Mouse (Mus musculus): ENCODE results near the gene Gadd45gip1. TPM values are rescaled to one million over a fixed set of nuclear protein-coding genes. Genes with fewer than 3 reads are reported as not detected.

Gadd45gip1 gene
- polyA plus RNA-seq, 1 experiment = 45.5 TPM

DNA sequence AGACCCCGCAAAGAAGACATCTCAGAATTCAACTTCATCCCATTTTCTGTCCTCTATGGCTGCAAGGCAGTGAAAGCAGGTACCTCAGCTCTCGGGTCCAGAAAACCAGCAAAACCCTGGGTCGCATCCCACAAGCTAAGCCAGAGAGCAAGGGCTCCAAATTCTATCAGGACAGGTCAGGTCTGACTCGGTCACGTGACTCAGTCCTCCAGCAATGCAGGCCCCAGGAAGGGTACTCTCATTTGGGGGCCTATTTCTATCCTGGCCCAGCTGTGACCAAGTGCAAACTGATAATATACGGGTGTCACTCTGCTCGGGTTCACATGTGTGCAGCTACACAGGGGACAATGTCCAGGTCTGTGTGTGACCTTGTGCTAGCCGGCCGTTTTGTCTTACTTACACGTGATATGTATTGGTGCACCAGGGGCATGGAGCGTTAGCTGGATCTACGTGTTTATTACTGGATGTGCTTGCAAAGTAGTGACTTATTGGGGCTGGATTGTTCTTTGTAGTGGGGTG lies 38.8 kb upstream of the Gadd45gip1 start:
- Histone ChIP-seq H3K4me3 (replicated peaks; ENCODE audit: insufficient read depth, low read depth, low read length) (no peak overlapping the region), H3K27me3 (ENCODE audit: control insufficient read depth, insufficient read depth, low read length) (no peaks in the 10 kb centered on the region), H3K4me1 (ENCODE audit: control insufficient read depth, insufficient read depth, low read length) (peaks cover 74% of the 10 kb centered on the region), H3K27ac (ENCODE audit: insufficient read depth, low read length) (peak overlapping the region; percentile 93)
- WGBS = 49% methylated on average over 12 of the region's 12 CpGs
- DNase-seq = peak in 1 of 2 experiments; percentile 45
- TF ChIP-seq POLR2A (IDR thresholded peaks at IDR 0.05; ENCODE audit: borderline replicate concordance, insufficient read depth, low read length) = no peak
- no peak for TF ChIP-seq CTCF (IDR thresholded peaks at IDR 0.05; ENCODE audit: borderline replicate concordance, insufficient read depth, low read depth, low read length)

DNA sequence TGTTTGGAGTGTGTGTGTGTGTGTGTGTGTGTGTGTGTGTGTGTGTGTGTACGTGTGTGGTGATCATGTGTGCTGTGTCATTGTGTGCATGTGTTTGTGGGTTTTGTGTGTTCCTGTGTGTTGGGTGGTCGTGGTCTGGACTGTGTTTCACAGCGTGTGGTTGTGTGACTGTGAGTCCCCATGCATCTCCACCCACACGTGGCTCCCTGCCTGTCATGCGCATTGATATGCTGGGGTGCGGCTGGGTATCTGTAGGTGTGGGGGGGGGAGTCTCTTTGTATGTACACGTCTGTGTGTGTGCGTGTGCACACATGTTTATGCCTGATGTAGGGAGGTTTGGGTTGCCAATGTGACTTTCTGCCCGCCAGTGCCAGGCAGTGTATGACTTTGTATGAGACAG lies 38.2 kb upstream of the Gadd45gip1 start:
- 18% methylated on average over 9 of the region's 9 CpGs for WGBS
- DNase-seq = no peak
- Histone ChIP-seq H3K4me3 (replicated peaks; ENCODE audit: insufficient read depth, low read depth, low read length) (peak overlapping the region; percentile 32), H3K27ac (ENCODE audit: insufficient read depth, low read length) (peak overlapping the region; percentile 93), H3K4me1 (ENCODE audit: control insufficient read depth, insufficient read depth, low read length) (peaks cover 72% of the 10 kb centered on the region), H3K27me3 (ENCODE audit: control insufficient read depth, insufficient read depth, low read length) (no peaks in the 10 kb centered on the region)
- TF ChIP-seq POLR2A (IDR thresholded peaks at IDR 0.05; ENCODE audit: borderline replicate concordance, insufficient read depth, low read length) (no peak), CTCF (IDR thresholded peaks at IDR 0.05; ENCODE audit: borderline replicate concordance, insufficient read depth, low read depth, low read length) (no peak)

DNA sequence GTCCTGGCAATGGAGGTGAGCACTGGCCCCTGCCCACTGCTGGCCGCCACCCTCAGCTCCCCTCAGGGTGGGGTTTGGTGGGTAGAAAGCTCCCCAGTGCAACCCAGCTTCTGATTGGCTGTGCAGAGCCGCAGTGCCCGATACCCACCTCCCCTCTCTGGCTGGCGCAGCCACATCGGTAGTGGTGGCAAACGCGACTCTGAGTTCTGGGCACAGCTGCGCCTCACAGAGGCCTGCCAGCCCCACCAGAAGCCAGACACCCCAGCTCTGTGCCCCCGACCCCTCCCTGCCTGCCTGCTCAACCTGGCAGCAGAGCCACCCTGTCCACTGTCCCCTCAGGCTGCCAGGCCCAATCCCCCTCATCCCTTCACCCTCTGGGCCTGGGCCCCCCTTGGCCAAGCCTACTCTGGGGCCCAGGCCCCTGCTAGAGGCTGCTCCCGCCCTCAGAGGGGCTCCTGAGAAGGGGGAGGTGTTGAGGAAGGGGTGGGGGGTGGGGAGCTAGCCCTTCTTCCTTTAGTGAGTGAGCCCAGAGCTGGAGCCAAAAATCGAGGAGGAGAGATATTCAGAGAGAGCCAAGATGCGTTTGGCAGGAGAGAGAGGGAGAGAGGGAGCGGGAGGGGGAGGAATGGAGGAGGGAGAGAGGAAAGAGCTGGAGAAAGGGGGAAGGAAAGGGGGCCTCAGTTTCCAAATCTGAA lies 37.4 kb upstream of the Gadd45gip1 start:
- peak; percentile 69 to 88 for DNase-seq
- 6% methylated on average over 13 of the region's 13 CpGs for WGBS
- H3K27me3 ChIP-seq (ENCODE audit: control insufficient read depth, insufficient read depth, low read length) = no peaks in the 10 kb centered on the region
- peak overlapping the region; percentile 98 for H3K27ac ChIP-seq (ENCODE audit: insufficient read depth, low read length)
- H3K4me3 ChIP-seq (replicated peaks; ENCODE audit: insufficient read depth, low read depth, low read length) = peak overlapping the region; percentile 32
- no peak for TF ChIP-seq POLR2A (IDR thresholded peaks at IDR 0.05; ENCODE audit: borderline replicate concordance, insufficient read depth, low read length)
- no peak for TF ChIP-seq CTCF (IDR thresholded peaks at IDR 0.05; ENCODE audit: borderline replicate concordance, insufficient read depth, low read depth, low read length)
- H3K4me1 ChIP-seq (ENCODE audit: control insufficient read depth, insufficient read depth, low read length) = peaks cover 71% of the 10 kb centered on the region

DNA sequence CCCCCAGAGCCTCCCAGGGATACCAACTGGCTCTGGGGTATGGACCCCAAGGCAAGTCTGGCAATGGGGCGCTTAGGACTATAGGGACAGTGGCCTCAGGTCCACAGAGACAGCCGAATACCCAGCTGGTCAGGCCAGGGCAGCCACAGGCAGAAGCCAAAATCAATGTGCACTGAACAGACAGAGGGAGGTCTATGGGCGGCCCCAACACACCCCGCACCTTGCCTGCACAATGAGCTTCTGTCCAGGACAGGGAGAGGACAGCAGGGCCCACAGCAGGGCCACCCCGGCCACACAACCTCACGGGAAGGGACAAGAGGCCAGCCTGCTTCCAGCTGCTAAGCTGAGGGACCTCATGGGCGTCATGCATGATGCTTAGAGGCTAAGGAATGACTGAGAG lies 36.8 kb upstream of the Gadd45gip1 start:
- peak overlapping the region; percentile 23 for H3K4me3 ChIP-seq (replicated peaks; ENCODE audit: insufficient read depth, low read depth, low read length)
- no peak for TF ChIP-seq CTCF (IDR thresholded peaks at IDR 0.05; ENCODE audit: borderline replicate concordance, insufficient read depth, low read depth, low read length)
- no peak for TF ChIP-seq POLR2A (IDR thresholded peaks at IDR 0.05; ENCODE audit: borderline replicate concordance, insufficient read depth, low read length)
- WGBS = 3% methylated on average over 7 of the region's 7 CpGs
- peaks cover 65% of the 10 kb centered on the region for H3K4me1 ChIP-seq (ENCODE audit: control insufficient read depth, insufficient read depth, low read length)
- peak overlapping the region; percentile 98 for H3K27ac ChIP-seq (ENCODE audit: insufficient read depth, low read length)
- DNase-seq = peak; percentile 77 to 84
- no peaks in the 10 kb centered on the region for H3K27me3 ChIP-seq (ENCODE audit: control insufficient read depth, insufficient read depth, low read length)

DNA sequence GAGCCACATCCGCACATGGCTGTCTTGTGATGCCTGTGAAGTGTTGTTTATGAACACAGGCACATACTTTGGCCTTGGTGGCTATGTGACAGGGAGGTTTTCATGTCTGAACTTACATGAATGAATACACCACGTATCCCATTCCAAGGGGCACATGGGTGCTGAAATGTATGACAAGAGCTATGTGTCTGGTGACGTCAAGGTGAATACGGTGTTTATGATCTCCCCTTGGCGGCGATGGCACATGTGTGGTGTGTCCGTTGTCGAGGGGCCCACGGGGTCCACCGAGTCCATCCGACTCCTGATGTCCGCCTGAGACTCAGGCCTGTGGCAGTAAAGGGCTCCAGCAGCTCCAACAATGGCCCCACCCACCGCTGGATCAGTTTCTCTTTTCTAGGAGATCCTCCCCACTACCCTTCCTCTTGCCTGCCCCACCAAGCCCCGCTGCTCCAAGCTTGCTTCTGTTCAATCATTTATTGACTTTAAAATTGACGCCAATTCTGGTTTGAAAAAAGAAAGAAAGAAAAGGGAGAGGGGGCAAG lies 34.0 kb upstream of the Gadd45gip1 start:
- Histone ChIP-seq H3K27me3 (ENCODE audit: control insufficient read depth, insufficient read depth, low read length) (no peaks in the 10 kb centered on the region), H3K4me1 (ENCODE audit: control insufficient read depth, insufficient read depth, low read length) (peaks cover 55% of the 10 kb centered on the region), H3K4me3 (replicated peaks; ENCODE audit: insufficient read depth, low read depth, low read length) (no peak overlapping the region), H3K27ac (ENCODE audit: insufficient read depth, low read length) (0 out of 2 replicates have a peak overlapping the region, but pooled peaks have one; percentile 8)
- DNase-seq = peak; percentile 20 to 32
- WGBS = 52% methylated on average over 15 of the region's 15 CpGs
- TF ChIP-seq POLR2A (IDR thresholded peaks at IDR 0.05; ENCODE audit: borderline replicate concordance, insufficient read depth, low read length) = no peak
- no peak for TF ChIP-seq CTCF (IDR thresholded peaks at IDR 0.05; ENCODE audit: borderline replicate concordance, insufficient read depth, low read depth, low read length)

GRCm38 (mm10) chr8:84797971-84798370 lies 33.4 kb upstream of the Gadd45gip1 start:
- H3K4me1 ChIP-seq (ENCODE audit: control insufficient read depth, insufficient read depth, low read length) = peaks cover 48% of the 10 kb centered on the region

GRCm38 (mm10) chr8:84798446-84799135 lies 32.7 kb upstream of the Gadd45gip1 start:
- Histone ChIP-seq H3K27me3 (ENCODE audit: control insufficient read depth, insufficient read depth, low read length) (no peaks in the 10 kb centered on the region), H3K27ac (ENCODE audit: insufficient read depth, low read length) (peak overlapping the region; percentile 79), H3K4me3 (replicated peaks; ENCODE audit: insufficient read depth, low read depth, low read length) (peak overlapping the region; percentile 47), H3K4me1 (ENCODE audit: control insufficient read depth, insufficient read depth, low read length) (peaks cover 42% of the 10 kb centered on the region)
- TF ChIP-seq CTCF (IDR thresholded peaks at IDR 0.05; ENCODE audit: borderline replicate concordance, insufficient read depth, low read depth, low read length) = no peak
- peak; percentile 9; the same call in 1 of the 2 replicates for TF ChIP-seq POLR2A (IDR thresholded peaks at IDR 0.05; ENCODE audit: borderline replicate concordance, insufficient read depth, low read length)
- WGBS = 39% methylated on average over 10 of the region's 10 CpGs
- no peak for DNase-seq

More at GRCm38 (mm10) chr8:84797971-84798370, 33.4 kb upstream of the Gadd45gip1 start:
- H3K4me3 ChIP-seq (replicated peaks; ENCODE audit: insufficient read depth, low read depth, low read length) = no peak overlapping the region
- H3K27me3 ChIP-seq (ENCODE audit: control insufficient read depth, insufficient read depth, low read length) = no peaks in the 10 kb centered on the region
- H3K27ac ChIP-seq (ENCODE audit: insufficient read depth, low read length) = peak overlapping the region; percentile 79
- DNase-seq = peak in 1 of 2 experiments; percentile 36
- TF ChIP-seq CTCF (IDR thresholded peaks at IDR 0.05; ENCODE audit: borderline replicate concordance, insufficient read depth, low read depth, low read length) (no peak), POLR2A (IDR thresholded peaks at IDR 0.05; ENCODE audit: borderline replicate concordance, insufficient read depth, low read length) (no peak)
- WGBS = 40% methylated on average over 6 of the region's 6 CpGs
